Mouse (Mus musculus) forebrain, embryonic 11.5 days (tissue): ENCODE measurements around the gene Hba-x. TPM values are rescaled to one million over a fixed set of nuclear protein-coding genes. Genes with fewer than 3 reads are reported as not detected.
"Not testable (repeated sequence)": the region's sequence is repeated elsewhere in the genome, so short reads cannot be mapped to it uniquely, and the experiment has no call there.

Experiments
- ATAC-seq: fragments of 200-750 bp; cut with Nextera tagmentation; replicated peaks from 2 replicates; pipeline ENCODE4 v1.8.0; 2017; ENCODE audit warnings: moderate TSS enrichment; ENCODE audit not compliant: low FRiP score
- DNase-seq: peaks from one replicate; pipeline ENCODE4 v3.0.0-alpha.2; 2017; ENCODE audit warnings: low spot score
- H3K27ac ChIP-seq: fragments of 300-500 bp; sonication (generic); 2 replicates; pipeline ENCODE4 v1.5.1; 2014; ENCODE audit warnings: low read depth, low read length
- H3K27me3 ChIP-seq: fragments of 300-500 bp; sonication (generic); 2 replicates; pipeline ENCODE4 v1.6.1; 2014; ENCODE audit warnings: mild to moderate bottlenecking, low read length, mixed read lengths; ENCODE audit not compliant: control insufficient read depth, insufficient read depth
- H3K36me3 ChIP-seq: fragments of 300-500 bp; sonication (generic); 2 replicates; pipeline ENCODE4 v1.6.1; 2014; ENCODE audit warnings: mild to moderate bottlenecking, low read length, moderate library complexity, mixed read lengths; ENCODE audit not compliant: control insufficient read depth, insufficient read depth
- H3K4me1 ChIP-seq: fragments of 300-500 bp; sonication (generic); replicated peaks from 2 replicates; pipeline ENCODE4 v1.6.1; 2014; ENCODE audit warnings: low read length, mixed read lengths; ENCODE audit not compliant: control insufficient read depth, insufficient read depth
- H3K4me2 ChIP-seq: fragments of 300-500 bp; sonication (generic); 2 replicates; pipeline ENCODE4 v1.6.1; 2014; ENCODE audit warnings: low read depth, mild to moderate bottlenecking, low read length, moderate library complexity, mixed read lengths; ENCODE audit not compliant: severe bottlenecking
- H3K4me3 ChIP-seq: fragments of 300-500 bp; sonication (generic); 2 replicates; pipeline ENCODE4 v1.5.1; 2014; ENCODE audit warnings: low read depth, low read length
- H3K9ac ChIP-seq: fragments of 300-500 bp; sonication (generic); 2 replicates; pipeline ENCODE4 v1.6.1; 2014; ENCODE audit warnings: low read length
- H3K9me3 ChIP-seq: fragments of 300-500 bp; sonication (generic); 2 replicates; pipeline ENCODE4 v1.6.1; 2016; ENCODE audit warnings: low read length, mixed read lengths; ENCODE audit not compliant: control insufficient read depth
- WGBS: fragments of 180-500 bp; shearing (Covaris S2); extraction: QIAGEN DNeasy Blood & Tissue Kit; methylation state at CpG from one replicate; pipeline ENCODE4 v1.1.7; 2014; 5-methylcytosine and 5-hydroxymethylcytosine counted together
- polyA plus RNA-seq: library from polyadenylated mRNA; unstranded; fragments of >200 nt; fragmentation: Nextera tagmentation; extraction: Ambion mirVana; gene quantifications from 2 replicates; pipeline ENCODE4 v1.2.1, GENCODE M21; 2014

Hba-x gene
- polyA plus RNA-seq, 1 experiment from 2014 or later, result 3,516 TPM

DNA sequence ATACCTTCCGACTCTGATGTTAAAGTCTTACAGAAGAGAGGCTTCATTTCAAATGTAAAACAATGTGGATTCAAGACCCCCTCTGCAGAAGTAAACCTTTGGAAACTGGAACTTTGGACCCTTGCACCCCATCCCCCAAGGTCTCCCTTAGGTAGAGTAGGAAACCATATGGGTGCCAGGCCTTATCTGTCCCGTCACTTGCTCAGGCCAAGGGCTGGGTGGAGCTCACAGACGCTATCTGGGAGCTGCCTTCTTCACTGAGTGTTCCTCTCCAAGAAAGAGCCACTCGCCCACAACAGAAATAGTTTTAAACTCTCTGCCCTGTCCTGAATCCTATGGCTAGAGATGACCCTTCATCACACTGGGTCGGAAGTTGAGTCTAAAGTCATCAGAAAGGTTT, 7.2 kb upstream of the Hba-x start:
- no peak overlapping the region for H3K9ac ChIP-seq
- WGBS, result 81% methylated on average over 5 of the region's 5 CpGs
- no peaks in the 10 kb centered on the region for H3K36me3 ChIP-seq
- ATAC-seq, result no peak
- no peak overlapping the region for H3K4me2 ChIP-seq
- no peaks in the 10 kb centered on the region for H3K9me3 ChIP-seq
- no peak overlapping the region for H3K27ac ChIP-seq
- H3K27me3 ChIP-seq, result no peaks in the 10 kb centered on the region
- no peak overlapping the region for H3K4me3 ChIP-seq
- no peak for DNase-seq
- H3K4me1 ChIP-seq, result no peaks in the 10 kb centered on the region; the same call in 1 of the 2 replicates

DNA sequence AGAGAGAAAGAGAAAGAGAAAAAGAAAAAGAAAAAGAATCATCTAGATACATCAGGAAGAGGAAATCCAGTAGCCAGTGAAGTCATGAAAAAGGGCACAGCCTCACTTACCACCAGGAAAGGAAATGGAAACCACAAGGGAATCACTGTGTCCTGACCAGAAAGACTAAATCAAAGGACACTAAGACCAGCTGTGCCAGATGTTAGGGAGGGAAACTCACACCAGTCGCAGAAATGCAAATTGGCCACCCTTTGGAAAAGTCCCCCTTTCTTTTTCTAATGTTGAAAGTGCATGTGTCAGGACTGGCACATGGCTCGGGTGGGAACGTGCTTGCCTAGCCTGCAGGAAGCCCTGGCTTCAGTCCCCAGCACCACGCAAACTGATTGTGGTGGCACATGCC, 5.0 kb upstream of the Hba-x start:
- ATAC-seq (no peak), DNase-seq (no peak)
- Histone ChIP-seq H3K4me2 (no peak overlapping the region), H3K27me3 (no peaks in the 10 kb centered on the region), H3K9me3 (no peaks in the 10 kb centered on the region), H3K27ac (no peak overlapping the region), H3K4me1 (no peaks in the 10 kb centered on the region; the same call in 1 of the 2 replicates), H3K4me3 (no peak overlapping the region), H3K9ac (no peak overlapping the region), H3K36me3 (no peaks in the 10 kb centered on the region)
- 62% methylated on average over 4 of the region's 4 CpGs for WGBS

DNA sequence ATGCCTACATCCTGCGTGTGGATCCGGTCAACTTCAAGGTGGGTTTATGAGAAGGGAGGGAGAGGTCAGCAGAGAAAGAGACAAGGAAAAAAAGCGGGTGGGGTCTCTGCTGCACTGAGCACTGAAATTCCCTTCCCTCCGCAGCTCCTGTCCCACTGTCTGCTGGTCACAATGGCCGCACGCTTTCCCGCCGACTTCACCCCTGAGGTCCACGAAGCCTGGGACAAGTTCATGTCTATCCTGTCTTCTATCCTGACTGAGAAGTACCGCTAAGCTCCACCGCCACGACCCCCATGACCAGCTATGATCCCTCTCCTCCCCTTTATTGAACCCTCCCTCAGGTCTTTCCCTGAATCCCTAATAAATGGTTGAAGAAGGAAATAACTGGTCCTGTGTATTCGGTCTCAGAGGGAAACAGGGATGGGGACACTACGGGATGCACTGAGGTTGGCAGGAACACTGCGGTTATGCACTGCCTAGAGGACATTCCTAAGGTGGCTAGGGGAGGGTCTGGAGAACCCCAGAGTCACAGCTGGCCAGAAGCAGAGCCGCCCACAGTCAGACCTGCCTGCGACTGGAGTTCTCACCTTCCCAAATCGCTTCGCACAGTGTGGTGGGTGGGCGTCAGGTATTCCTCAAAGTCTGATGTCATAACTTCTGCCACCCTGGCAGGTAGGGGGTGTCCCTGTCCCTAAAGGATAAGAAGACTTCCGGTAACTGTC, 1.7 kb downstream of the Hba-x start:
- ATAC-seq (peak; percentile 63), DNase-seq (peak; percentile 65)
- H3K27me3 ChIP-seq, result no peaks in the 10 kb centered on the region
- H3K9me3 ChIP-seq, result no peaks in the 10 kb centered on the region
- no peak overlapping the region for H3K4me3 ChIP-seq
- H3K4me1 ChIP-seq, result no peaks in the 10 kb centered on the region
- WGBS, result 81% methylated on average over 21 of the region's 21 CpGs
- H3K4me2 ChIP-seq, result no peak overlapping the region
- no peak overlapping the region for H3K9ac ChIP-seq
- no peaks in the 10 kb centered on the region for H3K36me3 ChIP-seq
- no peak overlapping the region for H3K27ac ChIP-seq

DNA sequence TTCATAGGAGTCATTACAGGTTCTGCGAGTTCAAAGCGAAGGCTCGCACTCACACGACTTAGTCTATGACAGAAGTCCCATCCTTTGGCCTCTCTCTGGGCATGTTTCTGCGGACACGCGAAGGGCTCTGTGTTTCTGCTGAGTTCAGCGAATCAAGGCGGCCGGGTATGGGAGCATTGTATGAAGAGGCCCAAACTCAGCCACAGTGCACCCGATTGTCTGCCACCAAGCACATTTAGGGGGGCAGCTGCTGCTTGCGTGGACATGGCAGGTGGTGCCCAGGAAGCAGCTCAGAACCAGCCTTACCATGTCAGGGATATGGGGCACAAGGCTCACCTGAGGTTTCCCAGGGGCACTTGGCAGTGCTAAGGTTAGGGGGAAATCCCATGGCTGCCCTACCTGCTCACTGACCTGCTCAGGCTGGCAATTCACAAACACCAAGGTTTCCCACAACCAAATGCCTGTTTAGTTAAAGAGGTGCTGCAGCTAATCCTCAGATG, 2.3 kb downstream of the Hba-x start:
- Histone ChIP-seq H3K4me2 (no peak overlapping the region), H3K4me3 (no peak overlapping the region), H3K9ac (no peak overlapping the region), H3K27me3 (no peaks in the 10 kb centered on the region), H3K9me3 (no peaks in the 10 kb centered on the region), H3K4me1 (no peaks in the 10 kb centered on the region), H3K36me3 (no peaks in the 10 kb centered on the region), H3K27ac (no peak overlapping the region)
- ATAC-seq (peak; percentile 4), DNase-seq (peak; percentile 66)
- WGBS, result 81% methylated on average over 12 of the region's 12 CpGs

DNA sequence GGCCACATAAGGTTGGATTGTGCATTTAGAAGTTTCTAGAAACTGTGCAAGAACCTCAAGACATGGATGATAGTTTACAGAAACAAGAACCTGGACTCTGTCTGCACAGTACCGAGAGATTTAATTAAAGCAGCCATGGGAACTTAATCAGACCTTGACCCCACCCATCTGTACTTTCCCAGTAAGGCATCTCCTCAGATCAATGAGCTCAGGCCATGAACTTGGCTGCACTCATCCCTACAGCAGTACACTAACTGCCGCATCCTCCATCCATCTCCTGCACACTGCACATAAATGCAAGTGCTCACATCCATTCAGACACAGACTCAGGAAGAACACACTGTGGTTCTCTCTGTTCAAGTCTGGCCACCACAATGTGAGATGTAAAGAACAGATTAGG, 4.4 kb downstream of the Hba-x start:
- Histone ChIP-seq H3K4me3 (no peak overlapping the region), H3K4me2 (no peak overlapping the region), H3K27ac (no peak overlapping the region), H3K4me1 (no peaks in the 10 kb centered on the region), H3K9me3 (no peaks in the 10 kb centered on the region), H3K9ac (no peak overlapping the region), H3K36me3 (no peaks in the 10 kb centered on the region), H3K27me3 (no peaks in the 10 kb centered on the region)
- DNase-seq (no peak), ATAC-seq (no peak)
- 86% methylated on average over 2 of the region's 2 CpGs for WGBS

DNA sequence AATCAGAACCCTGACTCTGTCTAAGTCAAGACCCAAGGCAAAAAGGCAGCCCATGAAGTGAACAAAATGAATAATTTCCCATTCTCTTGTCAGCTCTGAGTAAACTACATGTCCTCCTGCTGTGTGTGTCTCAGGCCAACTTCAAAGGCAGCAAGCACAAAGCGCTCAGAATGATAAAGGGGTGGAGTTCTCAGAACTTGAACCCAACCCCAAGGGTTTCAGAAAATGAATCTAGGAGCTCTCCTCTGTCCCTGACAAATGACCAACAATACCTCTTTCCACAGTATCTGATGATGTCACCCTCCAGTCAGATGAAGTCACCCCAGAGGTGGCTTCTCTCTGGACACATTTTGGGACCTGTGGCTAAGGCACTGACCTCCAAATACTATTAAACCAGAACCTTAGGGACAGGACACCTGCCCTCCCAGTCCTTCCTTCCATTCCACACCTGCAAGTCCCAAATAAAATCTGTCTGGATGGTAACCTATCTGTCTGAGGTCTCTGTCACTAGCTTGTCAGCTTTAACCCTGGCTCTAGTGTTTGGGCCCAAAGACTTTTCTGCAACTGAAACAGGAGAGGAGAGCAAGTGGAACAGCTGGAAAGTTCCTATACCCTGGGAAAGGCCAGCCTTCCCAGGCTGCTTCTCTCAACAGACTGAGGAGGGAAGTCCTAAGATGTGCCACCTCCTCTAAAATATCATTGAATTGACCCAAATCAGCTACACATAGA, 5.4 kb downstream of the Hba-x start:
- WGBS, result 77% methylated on average over 1 of the region's 1 CpGs
- DNase-seq (no peak), ATAC-seq (no peak)
- Histone ChIP-seq H3K36me3 (no peaks in the 10 kb centered on the region), H3K4me2 (no peak overlapping the region), H3K27ac (no peak overlapping the region), H3K4me1 (no peaks in the 10 kb centered on the region; the same call in 1 of the 2 replicates), H3K9me3 (no peaks in the 10 kb centered on the region), H3K27me3 (no peaks in the 10 kb centered on the region), H3K4me3 (no peak overlapping the region), H3K9ac (no peak overlapping the region)

DNA sequence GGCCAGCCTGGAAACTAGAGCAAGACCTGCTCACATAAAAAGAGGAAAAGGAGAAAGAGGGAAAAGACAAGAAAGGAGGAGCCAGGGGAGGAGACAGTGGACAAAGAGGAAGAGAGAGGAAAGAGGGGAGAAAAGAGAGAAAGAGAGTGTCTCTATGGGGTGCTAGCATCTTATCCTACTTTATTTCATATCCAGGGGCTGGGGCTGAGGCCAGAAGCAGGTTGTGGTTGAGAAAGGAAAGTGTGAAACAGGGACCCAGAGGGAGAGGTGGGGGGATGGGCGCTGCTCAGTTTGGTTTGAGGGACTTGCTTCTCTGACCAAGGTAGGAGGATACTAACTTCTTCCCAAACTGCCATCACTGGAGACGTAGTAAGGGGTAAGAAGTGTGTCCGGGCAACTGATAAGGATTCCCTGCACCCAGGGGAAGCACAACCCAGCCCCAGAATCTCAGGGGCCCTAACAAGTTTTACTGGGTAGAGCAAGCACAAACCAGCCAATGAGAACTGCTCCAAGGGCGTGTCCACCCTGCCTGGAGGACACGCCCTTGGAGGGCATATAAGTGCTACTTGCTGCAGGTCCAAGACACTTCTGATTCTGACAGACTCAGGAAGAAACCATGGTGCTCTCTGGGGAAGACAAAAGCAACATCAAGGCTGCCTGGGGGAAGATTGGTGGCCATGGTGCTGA, 7.0 kb downstream of the Hba-x start, which contains the start of gene Hba-a1:
TSS of gene Hba-a1 (plus strand) at position 421 of the 687 bp plus-strand sequence.
- not testable (repeated sequence) for H3K36me3 ChIP-seq, H3K9ac ChIP-seq, H3K4me1 ChIP-seq, H3K27ac ChIP-seq, H3K4me3 ChIP-seq, DNase-seq, ATAC-seq, H3K9me3 ChIP-seq, H3K27me3 ChIP-seq, H3K4me2 ChIP-seq
- WGBS, result 60% methylated on average over 1 of the region's 5 CpGs

DNA sequence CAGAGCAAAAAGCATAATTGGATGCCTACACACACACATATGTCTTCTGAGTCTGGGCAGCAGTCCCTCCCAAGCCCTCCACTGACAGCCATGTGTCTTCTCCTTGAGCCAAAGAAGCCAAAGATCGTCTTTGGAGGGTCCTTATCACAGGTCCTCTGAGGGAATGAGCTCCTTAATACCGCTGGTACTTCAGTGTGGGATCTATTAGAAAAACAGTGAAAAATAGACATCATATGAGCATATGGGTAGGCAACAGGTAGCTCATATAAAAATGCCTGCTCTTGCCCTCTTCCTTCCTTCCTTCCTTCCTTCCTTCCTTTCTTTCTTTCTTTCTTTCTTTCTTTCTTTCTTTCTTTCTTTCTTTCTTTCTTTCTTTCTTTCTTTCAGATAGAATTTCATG, 8.4 kb downstream of the Hba-x start:
- H3K9ac ChIP-seq, H3K4me2 ChIP-seq, H3K4me1 ChIP-seq, H3K27me3 ChIP-seq, H3K9me3 ChIP-seq, H3K4me3 ChIP-seq, DNase-seq, H3K27ac ChIP-seq, H3K36me3 ChIP-seq, ATAC-seq: not testable (repeated sequence)
- 70% methylated on average over 2 of the region's 2 CpGs for WGBS
